Mouse (Mus musculus): ENCODE data around the gene Rnf133.

The Rnf133 gene

GRCm38 (mm10) chr6:23650205-23650604 is at the start of gene Rnf133:
Gene Rnf133, minus strand, starts transcription at chr6:23650305.
- DNase-seq (ENCODE audit: low spot score in 2 of 2): no peak

- DNase-seq (ENCODE audit: low spot score in 2 of 2): no peak
Observed at GRCm38 (mm10) chr6:23678172-23678571, 28.1 kb upstream of the Rnf133 start.

- no peak for DNase-seq (ENCODE audit: low spot score in 2 of 2)
Observed at GRCm38 (mm10) chr6:23655036-23655435, 4.9 kb upstream of the Rnf133 start, which contains the start of gene Rnf148. Gene Rnf148, minus strand, starts transcription at chr6:23655136.

GRCm38 (mm10) chr6:23648732-23649131 is 1.4 kb downstream of the Rnf133 start:
- DNase-seq (ENCODE audit: low spot score in 2 of 2): no peak

- DNase-seq (ENCODE audit: low spot score in 2 of 2): no peak
Observed at GRCm38 (mm10) chr6:23647627-23648247, 2.4 kb downstream of the Rnf133 start.

GRCm38 (mm10) chr6:23637081-23637480 is 13.0 kb downstream of the Rnf133 start:
- DNase-seq (ENCODE audit: low spot score in 2 of 2): no peak

GRCm38 (mm10) chr6:23635208-23635607 is 14.9 kb downstream of the Rnf133 start:
- DNase-seq (ENCODE audit: low spot score in 2 of 2): no peak

GRCm38 (mm10) chr6:23634016-23634415 is 16.1 kb downstream of the Rnf133 start:
- DNase-seq (ENCODE audit: low spot score in 2 of 2): no peak

- DNase-seq (ENCODE audit: low spot score in 2 of 2): no peak
Observed at GRCm38 (mm10) chr6:23630465-23630864, 19.6 kb downstream of the Rnf133 start.

Measured in spleen, postnatal 14 days (tissue).